Mouse (Mus musculus) cerebellum, adult 11 months (tissue): ENCODE results near the gene Prickle1.

Experiments used
- DNase-seq: peaks from one replicate; pipeline ENCODE4 v3.0.0; 2022

Prickle1 gene

GRCm38 (mm10) chr15:93595746-93596145 is at the start of gene Prickle1:
Gene Prickle1 (minus strand): TSS chr15:93595891.
- peak; percentile 84 for DNase-seq

- no peak for DNase-seq
Measured at GRCm38 (mm10) chr15:93640221-93640620, 44.5 kb upstream of the Prickle1 start.

- no peak for DNase-seq
Measured at GRCm38 (mm10) chr15:93636976-93637375, 41.3 kb upstream of the Prickle1 start.

DNA sequence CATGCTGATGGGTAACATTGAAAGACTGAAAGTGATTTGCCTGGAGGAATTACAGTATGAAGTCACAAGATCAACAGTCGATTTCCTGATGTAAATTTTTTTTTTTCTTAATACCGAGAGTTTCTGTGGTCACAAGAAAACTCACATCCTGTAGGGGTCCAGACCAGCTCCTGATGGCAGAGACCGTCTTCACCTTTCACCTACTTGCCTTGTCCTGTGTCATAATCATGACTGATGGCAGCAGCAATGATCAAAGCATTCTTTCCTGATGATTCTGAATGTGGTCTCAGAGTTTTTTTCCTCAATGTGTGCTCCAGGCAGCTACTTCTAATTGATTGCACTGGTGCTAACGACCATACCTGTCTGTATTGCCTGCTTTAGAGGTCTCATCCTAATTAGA is 39.9 kb upstream of the Prickle1 start:
- no peak for DNase-seq

DNA sequence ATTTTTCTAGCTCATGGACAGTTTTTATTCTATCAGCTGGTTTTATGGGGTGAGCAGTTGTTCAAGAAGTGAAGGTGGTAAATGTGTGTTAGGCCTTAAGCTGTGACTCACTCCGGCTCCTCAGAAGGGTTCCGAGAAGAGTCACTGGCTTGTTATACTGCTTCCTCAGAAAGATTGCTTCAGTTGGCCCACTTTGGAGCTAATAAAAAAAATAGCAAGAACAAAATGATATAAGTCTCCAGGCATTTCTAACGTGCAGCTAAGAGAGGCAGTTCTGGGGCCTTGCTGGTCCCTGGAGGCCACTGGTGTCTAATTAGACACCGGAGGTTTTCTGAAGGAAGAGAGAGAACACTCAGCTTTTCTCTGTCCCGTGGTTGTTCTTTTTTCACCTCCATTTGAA is 38.8 kb upstream of the Prickle1 start:
- DNase-seq: no peak

- no peak for DNase-seq
Measured at GRCm38 (mm10) chr15:93630001-93630541, 34.4 kb upstream of the Prickle1 start.

DNA sequence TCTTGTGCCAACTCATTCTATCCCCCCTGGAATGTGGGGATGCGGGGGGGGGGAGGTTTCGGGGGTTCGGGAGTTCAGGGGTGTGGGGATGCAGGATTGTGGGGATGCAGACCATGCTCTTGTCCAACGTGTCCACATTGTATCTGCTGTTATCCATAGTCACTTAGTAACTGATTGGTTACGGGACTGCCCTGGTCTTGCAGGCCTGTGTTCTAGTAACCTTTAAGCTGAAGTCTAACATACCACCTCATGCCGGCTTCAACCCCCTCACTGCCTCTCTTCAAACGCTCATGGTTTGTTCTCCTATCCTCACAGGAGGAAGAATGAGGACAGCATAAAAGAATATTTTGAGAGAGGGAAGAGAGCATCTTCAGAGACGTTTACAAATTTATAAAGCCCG is 33.5 kb upstream of the Prickle1 start:
- DNase-seq: no peak

DNA sequence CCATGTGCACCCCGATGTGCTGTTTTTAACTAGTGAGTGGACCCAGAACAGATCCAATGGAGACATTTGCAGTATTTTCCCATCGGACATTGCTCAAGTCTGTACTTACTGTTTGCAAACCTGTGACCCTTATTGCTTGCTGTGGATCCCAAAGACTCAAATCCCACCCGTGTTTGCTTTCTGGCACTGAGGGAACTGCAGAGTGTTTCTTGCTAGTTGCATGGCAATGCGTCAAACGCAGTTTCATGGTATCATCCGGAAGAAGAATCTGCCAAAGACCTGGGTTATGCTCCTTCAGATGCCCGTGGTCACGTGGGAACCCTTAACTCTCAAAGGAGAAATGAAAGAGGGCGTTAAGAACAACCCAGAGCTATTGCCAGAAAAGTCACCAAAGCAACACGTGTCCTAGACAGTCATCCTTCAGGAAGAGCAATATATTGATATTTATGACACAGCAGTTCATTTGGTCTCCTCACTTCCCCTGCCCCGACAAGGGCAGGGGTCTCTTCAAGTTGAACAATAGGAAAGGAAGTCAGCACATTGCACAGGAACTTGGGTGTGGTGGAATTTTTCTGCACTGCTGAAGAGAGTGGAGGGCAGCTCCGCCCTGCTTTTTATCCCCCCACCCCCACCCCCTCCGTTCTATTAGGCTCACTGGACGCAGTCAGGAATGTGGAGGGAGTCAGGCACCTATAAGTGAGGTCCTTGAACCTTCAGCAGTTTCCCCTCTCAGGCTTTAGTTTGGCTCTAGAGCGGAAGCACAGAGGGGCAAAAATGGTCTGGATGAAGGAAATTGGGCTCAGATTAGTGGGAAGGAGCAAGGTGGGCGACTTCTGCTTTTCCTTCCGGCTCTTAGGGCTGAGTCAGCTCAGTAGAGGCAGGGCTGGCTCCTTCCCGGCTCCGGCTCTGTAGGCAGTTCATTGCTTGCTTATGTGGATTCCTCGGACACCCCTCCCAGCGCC is 32.4 kb upstream of the Prickle1 start:
- DNase-seq: no peak

DNA sequence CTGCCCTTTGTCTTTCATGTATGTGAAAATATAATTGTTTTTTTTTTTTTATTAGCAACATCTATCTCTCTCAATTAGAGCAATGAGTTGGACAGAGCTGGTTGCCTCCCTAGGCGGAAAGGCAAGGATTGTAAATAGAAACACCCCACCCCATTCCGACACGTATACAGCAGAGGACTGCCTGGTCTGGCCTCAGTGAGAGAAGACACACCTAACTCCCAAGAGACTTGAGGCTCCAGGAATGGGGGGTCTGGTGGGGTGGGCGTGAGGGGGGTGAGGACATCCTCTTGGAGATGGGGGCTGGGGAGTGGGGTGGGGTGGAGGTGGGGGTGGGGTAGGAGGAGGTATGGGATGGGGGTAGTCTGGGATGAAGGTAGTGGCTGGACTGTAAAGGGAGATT is 23.9 kb upstream of the Prickle1 start:
- DNase-seq: no peak

DNA sequence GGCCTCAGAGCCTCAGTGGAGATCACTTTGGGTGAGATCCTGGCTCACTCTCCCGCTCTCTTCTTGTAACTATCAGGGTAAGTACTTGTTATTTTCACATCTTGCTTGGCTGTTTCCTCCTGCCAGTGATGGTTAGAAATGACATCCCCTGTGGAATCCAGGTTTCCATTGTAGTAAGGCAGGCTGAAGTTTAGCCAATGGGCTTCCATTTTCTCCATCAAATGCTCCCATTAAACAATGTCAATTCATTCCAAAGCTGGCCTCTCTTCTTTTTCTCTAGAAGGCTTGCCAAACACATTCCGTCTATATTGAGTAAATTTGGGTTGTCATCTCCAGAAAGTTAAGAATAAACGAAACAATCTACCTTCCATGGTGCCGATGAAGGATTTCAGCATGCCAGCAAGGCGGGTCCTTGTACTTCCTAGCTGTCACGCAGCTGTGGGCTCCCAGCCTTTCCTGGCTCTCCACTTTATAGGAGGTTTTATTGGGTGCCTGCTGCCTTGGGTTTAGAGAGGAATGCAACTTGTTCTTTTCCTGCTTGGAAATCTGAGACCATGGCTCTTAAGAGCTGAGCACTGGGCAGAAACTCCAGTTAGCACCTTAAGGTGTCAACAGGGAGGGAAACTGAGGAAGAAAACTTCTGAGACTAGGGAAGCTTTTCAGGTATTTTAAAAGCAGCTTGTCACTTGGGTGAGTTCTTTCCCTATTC is 22.9 kb upstream of the Prickle1 start:
- DNase-seq: no peak

DNA sequence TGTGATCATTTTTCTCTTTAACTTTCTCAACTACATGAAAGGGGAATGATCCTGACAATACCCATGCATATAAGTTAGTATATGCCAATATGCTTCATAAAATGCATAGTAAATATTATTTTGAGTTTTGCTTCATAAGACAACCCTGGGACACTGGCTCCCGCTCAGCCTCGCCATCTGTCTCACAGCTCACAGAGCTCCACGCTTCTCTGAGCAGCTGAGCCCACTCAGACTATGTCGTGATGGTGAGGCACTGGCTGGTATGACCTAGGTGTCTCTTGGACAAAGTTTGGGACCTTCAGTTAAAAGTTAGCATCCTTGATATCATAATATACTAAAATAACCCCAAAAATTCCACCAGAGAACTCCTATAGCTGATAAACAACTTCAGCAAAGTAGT is 20.6 kb upstream of the Prickle1 start:
- DNase-seq: no peak

GRCm38 (mm10) chr15:93615031-93615430 is 19.3 kb upstream of the Prickle1 start:
- DNase-seq: no peak

DNA sequence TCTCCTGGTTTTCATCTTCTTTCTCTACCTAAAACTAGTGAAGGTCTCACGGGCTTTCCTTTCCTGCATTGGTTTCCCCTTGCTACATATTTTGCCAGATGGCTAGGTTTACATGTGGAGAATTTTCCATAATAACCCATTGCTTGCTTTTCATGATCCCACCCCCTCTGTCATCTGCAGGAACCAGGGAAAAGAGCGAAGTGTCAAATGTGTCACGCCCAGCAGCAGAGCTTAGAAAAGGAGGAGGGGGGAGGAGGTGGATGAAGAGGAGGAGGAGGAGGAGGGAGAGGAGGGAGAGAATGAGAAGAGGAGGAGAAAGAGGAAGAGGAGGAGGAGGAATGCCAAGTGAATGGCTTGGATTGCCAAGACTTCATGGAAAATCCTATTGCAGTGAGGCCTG is 17.9 kb upstream of the Prickle1 start:
- DNase-seq: no peak

DNA sequence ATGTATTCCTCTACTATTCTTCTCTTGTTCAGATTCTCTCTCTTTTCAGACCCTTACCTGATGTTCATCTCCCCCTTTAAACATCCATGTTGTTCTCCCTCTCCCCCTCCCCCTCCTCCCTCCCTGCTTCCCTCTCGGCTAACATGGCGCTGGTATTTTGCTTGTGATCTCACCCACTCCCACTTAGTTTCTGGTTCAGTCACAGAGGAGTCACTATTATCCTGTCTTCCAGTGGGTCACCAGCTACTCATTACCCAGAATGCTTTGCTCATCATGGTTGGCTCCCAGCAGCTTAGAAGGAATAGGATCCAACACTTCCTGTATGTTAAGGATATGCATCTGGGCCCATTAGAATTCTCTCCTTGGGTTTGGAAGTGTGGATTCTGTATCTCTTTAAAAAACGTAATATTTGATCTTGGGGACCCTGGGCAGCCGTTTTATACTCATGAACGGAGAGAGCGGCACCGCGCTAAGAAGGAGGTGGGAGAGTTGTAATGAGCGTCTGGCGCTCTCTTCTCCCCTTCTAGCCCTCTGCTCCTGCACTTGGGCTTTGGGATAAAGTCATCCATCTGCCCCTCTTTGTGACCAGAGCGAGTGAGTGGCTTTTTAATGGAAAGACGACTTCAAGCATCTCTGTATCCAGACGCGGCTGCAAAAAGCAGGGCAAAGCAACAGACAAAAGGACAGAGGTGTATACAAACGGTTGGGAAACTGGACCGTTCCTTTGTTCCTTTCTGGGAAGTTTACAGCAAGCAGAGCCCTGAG is 16.0 kb upstream of the Prickle1 start:
- no peak for DNase-seq

GRCm38 (mm10) chr15:93610721-93611201 is 15.1 kb upstream of the Prickle1 start:
- DNase-seq: no peak

DNA sequence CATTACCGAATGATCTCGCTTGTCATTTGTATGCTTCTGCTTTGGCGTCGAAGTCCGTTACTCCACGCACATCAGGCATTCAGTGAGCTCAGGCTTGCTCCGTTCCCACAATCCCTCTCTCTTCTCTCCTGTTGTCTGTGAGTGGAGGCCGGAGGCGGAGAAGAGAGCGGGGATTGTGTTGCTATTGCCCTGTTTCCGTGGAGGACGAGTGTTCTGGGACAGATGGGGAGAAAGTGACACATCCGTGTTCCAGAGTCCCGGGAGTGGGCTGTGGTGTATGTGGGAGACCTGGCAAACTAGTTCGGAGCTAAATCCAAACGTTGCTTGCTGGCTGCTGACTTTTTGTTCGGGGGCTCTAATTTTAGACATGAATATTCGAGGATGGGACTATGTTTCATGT is 14.6 kb upstream of the Prickle1 start:
- no peak for DNase-seq

- no peak for DNase-seq
Measured at GRCm38 (mm10) chr15:93602850-93603249, 7.2 kb upstream of the Prickle1 start.

DNA sequence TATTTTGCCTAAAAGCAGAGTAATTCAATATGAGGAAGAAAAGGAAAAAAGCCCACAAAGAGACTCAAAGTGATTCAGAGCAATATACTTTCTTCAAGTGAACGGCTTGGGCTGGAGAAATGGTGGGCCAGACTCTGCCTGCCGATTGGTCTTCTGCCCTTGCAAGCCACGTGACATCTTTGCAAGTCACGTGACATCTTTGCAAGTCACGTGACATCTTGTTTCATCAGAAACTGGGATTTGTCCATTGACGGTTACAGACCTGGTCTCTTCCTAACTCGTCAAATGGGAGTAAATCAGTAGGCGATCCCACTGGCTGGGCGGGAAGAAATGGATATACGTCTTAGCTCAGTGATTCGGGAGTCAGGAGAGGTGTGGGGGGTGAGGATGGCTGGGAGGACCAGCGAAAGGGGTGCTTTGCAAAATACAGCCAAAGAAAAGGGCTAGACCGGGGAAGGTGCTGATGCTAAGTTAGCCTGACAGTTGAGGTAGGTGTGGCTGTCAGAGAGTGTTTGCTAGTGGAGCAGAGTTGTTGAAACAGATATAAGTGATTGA is 5.8 kb upstream of the Prickle1 start:
- no peak for DNase-seq

GRCm38 (mm10) chr15:93596991-93597390 is 1.3 kb upstream of the Prickle1 start:
- no peak for DNase-seq

GRCm38 (mm10) chr15:93596285-93596684 is 594 bp upstream of the Prickle1 start:
- DNase-seq: peak; percentile 53

DNA sequence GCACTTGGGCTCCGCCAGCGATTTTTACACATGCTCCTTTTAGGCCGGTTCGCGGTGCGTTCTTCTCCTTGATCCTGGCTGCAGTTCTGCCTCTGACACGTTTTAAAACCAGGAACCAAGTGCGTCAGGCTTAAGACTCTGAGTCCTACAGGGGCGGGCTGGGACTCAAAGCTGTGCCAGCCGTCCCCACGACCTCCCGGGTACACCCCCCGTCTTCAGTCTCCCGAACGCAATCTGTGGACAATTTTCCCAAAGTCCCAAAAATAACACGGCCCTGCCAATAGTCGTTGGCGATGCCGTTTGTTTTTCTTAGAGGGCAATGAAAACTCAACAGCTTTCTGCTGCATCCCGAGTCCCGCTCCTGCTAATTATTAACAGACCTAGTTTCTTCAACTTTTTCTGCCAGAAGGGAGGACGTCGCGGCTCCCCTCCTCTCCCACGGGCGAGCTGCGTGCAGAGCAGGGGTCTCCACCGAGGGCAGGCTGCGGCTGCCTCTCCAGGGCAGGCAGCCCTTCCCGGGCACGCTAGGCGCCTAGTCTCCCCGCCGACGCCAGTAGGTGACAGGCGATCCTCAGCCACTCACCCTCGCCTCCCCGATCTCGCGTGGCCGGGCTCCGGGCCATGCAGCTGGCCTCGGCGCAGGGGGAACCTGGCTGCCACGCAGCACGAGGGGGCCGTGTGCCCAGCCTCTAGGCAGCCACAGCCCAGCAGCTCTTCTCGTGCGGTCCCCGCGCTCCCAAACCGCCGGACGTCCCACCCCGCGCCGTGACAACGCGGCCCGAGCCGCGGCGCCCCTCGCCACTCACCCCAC is 598 bp downstream of the Prickle1 start:
- DNase-seq: peak; percentile 26
